Mouse (Mus musculus): ENCODE results near the gene Gdf3.

Gdf3 gene

GRCm38 (mm10) chr6:122565070-122565784 lies 44.7 kb downstream of the Gdf3 start:
- DNase-seq (ENCODE audit: low spot score in 2 of 2): no peak

- DNase-seq (ENCODE audit: low spot score in 2 of 2): peak in 1 of 2 experiments; percentile 36
These were observed 47.4 kb downstream of the Gdf3 start for GRCm38 (mm10) chr6:122562463-122562862.

- no peak for DNase-seq (ENCODE audit: low spot score in 2 of 2)
These were observed 48.9 kb downstream of the Gdf3 start for GRCm38 (mm10) chr6:122561005-122561404.

GRCm38 (mm10) chr6:122560427-122560826 lies 49.5 kb downstream of the Gdf3 start:
- DNase-seq (ENCODE audit: low spot score in 2 of 2): peak; percentile 63 to 75

GRCm38 (mm10) chr6:122556959-122557561 lies 52.8 kb downstream of the Gdf3 start:
- DNase-seq (ENCODE audit: low spot score in 2 of 2): peak; percentile 58 to 72

Measured in spleen, postnatal 36 days (tissue).